Comparison of ENCODE assay signal across 20 mouse cellular contexts in the genomic region with DNA sequence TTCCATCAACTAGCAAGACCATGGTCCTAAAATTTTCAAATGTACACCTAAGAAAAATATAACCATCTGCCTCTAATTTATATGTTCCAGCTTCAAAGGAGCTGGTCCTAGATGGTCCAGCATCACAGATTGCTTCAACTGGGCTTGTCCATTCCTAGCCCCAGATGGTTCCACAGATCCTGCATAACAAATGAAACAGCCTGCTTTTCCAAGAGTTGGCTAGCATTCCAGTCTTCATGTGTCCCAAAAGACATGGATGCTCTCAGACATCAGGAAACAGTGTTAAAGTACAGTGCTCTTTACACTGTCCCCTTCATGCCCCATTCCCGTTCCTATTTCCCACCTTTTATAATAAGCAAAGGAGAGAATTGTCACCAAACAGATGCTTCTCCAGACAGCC.
DNase-seq lines count a peak whose midpoint lies in the region; ATAC-seq and TF ChIP-seq lines count a peak whose summit lies in the region.
"Had no signal": no experiment of that assay in that cellular context is flagged by ENCODE, and none has a peak within 500 bp of the region (broad histone marks: within the 10 kb centered on the region; RNA-seq: fewer than 3 reads in every experiment).

No protein-coding gene starts in this region.

- peak overlapping the region; percentile 62; the same call in 1 of the 2 replicates for H3K27ac ChIP-seq in layer of hippocampus, adult 2 months
- H3K27ac ChIP-seq: embryonic facial prominence, embryonic 15.5 days; forebrain, embryonic 10.5 days; heart, embryonic 10.5 days; hindbrain, embryonic 12.5 days; hindbrain, postnatal 0 days had no signal

- peak; percentile 9; the same call in 1 of the 2 replicates for ATAC-seq in frontal cortex, adult (ENCODE audit: low TSS enrichment)
- ATAC-seq: forebrain, embryonic 14.5 days; hindbrain, postnatal 0 days had no signal

- no peak for TF ChIP-seq CTCF in layer of hippocampus, adult 2 months (conservative IDR thresholded peaks at IDR 0.05)

- peak; percentile 44 for DNase-seq in cerebellum, adult 9-10 months
- no peak for DNase-seq in cerebellum, adult 8-10 months
- DNase-seq in frontal cortex, adult 2 months (ENCODE audit: extremely low spot score in 1 of 2, low spot score in 1 of 2): no peak
- DNase-seq in layer of hippocampus, adult 2 months (ENCODE audit: low spot score in 2 of 2): peak; percentile 34 to 42
- DNase-seq in kidney, postnatal 4 days: no peak
- no peak for DNase-seq in thymus, postnatal 14 days
- DNase-seq: adrenal gland, postnatal 10 days; embryo, embryonic 11 days; gastrocnemius, postnatal 10 days; heart, adult 18-20 months; heart, postnatal 10 days; heart, postnatal 4 days had no signal

- H3K4me3 ChIP-seq in layer of hippocampus, adult 2 months: no peak overlapping the region
- H3K4me3 ChIP-seq: embryonic facial prominence, embryonic 15.5 days; erythroblast, embryonic 14.5 days; forebrain, embryonic 10.5 days; heart, embryonic 10.5 days; hindbrain, embryonic 12.5 days had no signal

Comparison
In these comparisons a context has a peak if more than half of its experiments do, and no peak if none do; other contexts are left out.
1. DNase-seq: peak in cerebellum, adult 9-10 months (single experiment) and layer of hippocampus, adult 2 months (2 of 2); none in cerebellum, adult 8-10 months (single experiment), frontal cortex, adult 2 months (0 of 2), kidney, postnatal 4 days (0 of 2) and thymus, postnatal 14 days (single experiment).